Mouse (Mus musculus) kidney, embryonic 15.5 days (tissue): ENCODE data around the gene Pgls. TPM values are rescaled to one million over a fixed set of nuclear protein-coding genes. Genes with fewer than 3 reads are reported as not detected.

ENCODE experiments used
- ATAC-seq: fragments of 200-750 bp; cut with Nextera tagmentation; replicated peaks from 2 replicates; pipeline ENCODE4 v1.8.0; 2017; ENCODE audit warnings: moderate TSS enrichment; ENCODE audit not compliant: low FRiP score
- H3K27ac ChIP-seq: fragments of 300-500 bp; sonication (generic); 2 replicates; pipeline ENCODE4 v1.5.1; 2015; ENCODE audit warnings: mild to moderate bottlenecking, inconsistent platforms
- H3K27me3 ChIP-seq: fragments of 300-500 bp; sonication (generic); 2 replicates; pipeline ENCODE4 v1.6.1; 2015; ENCODE audit warnings: inconsistent platforms
- H3K36me3 ChIP-seq: fragments of 300-500 bp; sonication (generic); 2 replicates; pipeline ENCODE4 v1.6.1; 2015; ENCODE audit warnings: inconsistent platforms
- H3K4me1 ChIP-seq: fragments of 300-500 bp; sonication (generic); 2 replicates; pipeline ENCODE4 v1.6.1; 2015; ENCODE audit warnings: inconsistent platforms
- H3K4me2 ChIP-seq: fragments of 300-500 bp; sonication (generic); 2 replicates; pipeline ENCODE4 v1.6.1; 2015; ENCODE audit warnings: moderate library complexity, mild to moderate bottlenecking, inconsistent platforms
- H3K4me3 ChIP-seq: fragments of 300-500 bp; sonication (generic); replicated peaks from 2 replicates; pipeline ENCODE4 v1.5.1; 2015; ENCODE audit warnings: mild to moderate bottlenecking, inconsistent platforms
- H3K9ac ChIP-seq: fragments of 300-500 bp; sonication (generic); 2 replicates; pipeline ENCODE4 v1.6.1; 2015; ENCODE audit warnings: mild to moderate bottlenecking, inconsistent platforms
- H3K9me3 ChIP-seq: fragments of 300-500 bp; sonication (generic); replicated peaks from 2 replicates; pipeline ENCODE4 v1.6.1; 2016; ENCODE audit warnings: inconsistent platforms
- WGBS: fragments of 180-500 bp; shearing (Covaris S2); methylation state at CpG from one replicate; pipeline ENCODE4 v1.1.7; 2015; ENCODE audit warnings: mixed read lengths; 5-methylcytosine and 5-hydroxymethylcytosine counted together
- microRNA-seq: library from miRNA; unstranded; fragments of <30 nt; microRNA quantifications from one replicate; pipeline ENCODE4, GENCODE M21; 2016
- polyA plus RNA-seq: library from polyadenylated mRNA; unstranded; fragments of >200 nt; fragmentation: Nextera tagmentation; extraction: Ambion mirVana; gene quantifications from 2 replicates; pipeline ENCODE4 v1.2.1, GENCODE M21; 2015

Pgls gene
- polyA plus RNA-seq, 1 experiment from 2014 or later: 247 TPM

- 84% methylated on average over 6 of the region's 6 CpGs for WGBS
- peaks cover 52% of the 10 kb centered on the region for H3K27me3 ChIP-seq
- no peak overlapping the region for H3K27ac ChIP-seq
These were observed 38.8 kb downstream of the Pgls start for GRCm38 (mm10) chr8:71630761-71631160.

DNA sequence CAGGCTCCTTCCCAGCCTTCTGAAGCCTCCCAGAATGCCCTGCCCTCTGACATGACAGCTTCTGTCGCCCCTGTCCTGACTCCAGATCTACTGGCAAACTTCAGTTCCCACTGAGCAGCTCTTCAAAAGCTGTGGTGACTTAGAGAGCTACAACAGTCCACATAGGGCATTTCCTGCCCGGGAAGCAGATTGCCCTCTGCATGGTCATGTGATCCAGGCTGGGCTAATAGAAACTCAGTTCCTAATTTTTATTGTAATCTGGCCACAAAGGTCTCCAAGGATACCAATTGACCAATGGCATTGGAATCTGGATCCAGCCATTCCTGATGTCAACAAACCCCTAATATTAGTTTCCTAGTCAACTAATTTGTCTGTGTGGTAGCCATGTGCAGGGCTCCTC, 39.9 kb downstream of the Pgls start:
- H3K9me3 ChIP-seq: peaks cover 7% of the 10 kb centered on the region; the same call in 1 of the 2 replicates
- peaks cover 48% of the 10 kb centered on the region for H3K4me1 ChIP-seq
- ATAC-seq: no peak
- peaks cover 60% of the 10 kb centered on the region for H3K27me3 ChIP-seq
- H3K4me3 ChIP-seq: no peak overlapping the region
- no peaks in the 10 kb centered on the region for H3K36me3 ChIP-seq
- no peak overlapping the region for H3K9ac ChIP-seq
- H3K27ac ChIP-seq: no peak overlapping the region
- whole genome bisulfite sequencing: 63% methylated on average over 2 of the region's 2 CpGs
- H3K4me2 ChIP-seq: no peak overlapping the region

More at GRCm38 (mm10) chr8:71630761-71631160, 38.8 kb downstream of the Pgls start:
- Histone ChIP-seq H3K36me3 (peaks cover 11% of the 10 kb centered on the region; the same call in 1 of the 2 replicates), H3K4me3 (no peak overlapping the region), H3K9ac (no peak overlapping the region), H3K4me1 (peaks cover 48% of the 10 kb centered on the region), H3K4me2 (no peak overlapping the region), H3K9me3 (peaks cover 7% of the 10 kb centered on the region; the same call in 1 of the 2 replicates)
- no peak for ATAC-seq

DNA sequence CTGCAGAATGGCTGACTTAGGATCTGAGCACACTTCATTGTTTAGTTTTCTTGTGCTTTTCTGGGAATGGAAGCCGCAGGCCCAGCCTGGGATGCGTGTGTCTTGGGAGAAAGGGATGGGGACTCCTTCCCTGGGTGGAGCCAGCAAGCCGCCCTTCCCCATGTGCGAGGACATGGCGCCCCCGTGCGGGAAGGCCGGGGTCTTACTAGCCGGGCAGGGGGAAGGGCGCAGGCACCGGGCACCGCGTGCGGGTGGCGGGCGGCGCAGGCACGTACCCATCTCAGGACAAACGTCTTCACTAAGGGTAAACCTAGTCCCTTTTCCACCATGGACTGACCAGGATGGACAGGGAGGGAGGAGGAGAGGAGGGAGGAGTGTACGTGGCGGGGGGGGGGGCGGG, 41.2 kb downstream of the Pgls start:
- Histone ChIP-seq H3K4me2 (peak overlapping the region; percentile 56), H3K9me3 (peaks cover 7% of the 10 kb centered on the region; the same call in 1 of the 2 replicates), H3K27me3 (peaks cover 60% of the 10 kb centered on the region), H3K4me3 (no peak overlapping the region), H3K27ac (no peak overlapping the region), H3K4me1 (peaks cover 37% of the 10 kb centered on the region), H3K36me3 (no peaks in the 10 kb centered on the region), H3K9ac (no peak overlapping the region)
- WGBS: 16% methylated on average over 19 of the region's 22 CpGs
- no peak for ATAC-seq

DNA sequence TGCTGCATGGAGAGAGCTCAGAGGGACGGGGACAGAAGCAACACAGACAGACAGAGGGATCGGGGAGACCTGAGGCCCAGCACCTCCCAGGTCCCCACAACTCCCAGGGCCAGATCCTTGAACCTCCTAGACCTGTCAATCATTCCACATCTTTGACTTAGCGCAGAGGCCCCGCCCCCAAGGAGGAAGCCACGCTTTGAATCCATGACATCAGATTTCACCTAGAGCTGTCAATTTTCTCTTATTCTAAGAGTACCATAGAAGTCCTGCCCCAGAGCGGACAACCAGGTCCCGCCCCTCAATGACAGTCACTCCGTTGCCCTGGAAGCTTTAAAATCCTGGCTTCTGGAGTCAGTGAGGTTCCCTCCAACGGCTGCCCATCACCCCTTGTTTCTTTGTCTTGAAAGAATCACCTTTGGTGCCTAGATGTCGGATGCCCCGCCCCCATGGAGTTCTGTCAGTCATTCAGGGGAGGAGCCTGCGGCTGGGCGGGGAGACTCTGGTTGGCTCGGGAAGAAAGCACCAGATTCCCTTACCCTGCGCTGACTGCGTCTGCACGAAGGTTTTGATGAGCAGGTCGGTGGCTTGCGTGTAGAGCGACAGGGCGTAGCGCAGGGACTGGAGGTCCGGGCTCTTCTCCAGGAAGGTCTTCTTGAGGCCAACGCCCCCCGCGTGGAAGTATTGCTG, 42.1 kb downstream of the Pgls start:
- Histone ChIP-seq H3K27ac (no peak overlapping the region), H3K27me3 (peaks cover 60% of the 10 kb centered on the region), H3K9me3 (peaks cover 7% of the 10 kb centered on the region; the same call in 1 of the 2 replicates), H3K36me3 (no peaks in the 10 kb centered on the region), H3K4me1 (peaks cover 28% of the 10 kb centered on the region), H3K4me3 (peak overlapping the region; percentile 28), H3K9ac (no peak overlapping the region), H3K4me2 (peak overlapping the region; percentile 56)
- WGBS: 1% methylated on average over 26 of the region's 26 CpGs
- peak; percentile 34 for ATAC-seq

- no peak overlapping the region for H3K4me2 ChIP-seq
- peaks cover 17% of the 10 kb centered on the region for H3K4me1 ChIP-seq
- peaks cover 40% of the 10 kb centered on the region for H3K27me3 ChIP-seq
- H3K9ac ChIP-seq: no peak overlapping the region
- H3K36me3 ChIP-seq: no peaks in the 10 kb centered on the region
- ATAC-seq: no peak
- no peak overlapping the region for H3K4me3 ChIP-seq
- WGBS: 60% methylated on average over 8 of the region's 8 CpGs
- H3K27ac ChIP-seq: no peak overlapping the region
- H3K9me3 ChIP-seq: peaks cover 7% of the 10 kb centered on the region; the same call in 1 of the 2 replicates
These were observed 45.4 kb downstream of the Pgls start for GRCm38 (mm10) chr8:71637149-71638095.

DNA sequence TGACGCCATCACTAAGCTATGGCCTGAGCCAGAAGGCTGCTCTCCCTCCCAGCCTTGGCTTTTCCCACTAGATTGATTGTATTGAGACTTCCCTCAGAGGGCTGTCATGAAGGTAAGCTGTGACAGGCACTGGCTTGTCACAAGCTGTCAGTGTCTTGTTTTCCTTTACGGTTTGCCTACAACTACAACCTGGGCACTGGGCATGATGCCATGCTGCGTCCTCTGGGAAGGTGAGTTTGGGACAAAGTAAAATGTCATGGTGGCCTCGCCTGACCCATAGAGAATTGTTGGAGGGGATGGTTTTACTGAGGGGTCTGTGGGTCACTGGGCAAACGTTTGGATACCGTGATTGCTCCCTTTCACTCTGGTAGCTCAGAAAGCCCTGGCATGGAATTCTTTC, 46.3 kb downstream of the Pgls start:
- 79% methylated on average over 6 of the region's 6 CpGs for WGBS
- no peak for ATAC-seq
- peaks cover 31% of the 10 kb centered on the region for H3K27me3 ChIP-seq

DNA sequence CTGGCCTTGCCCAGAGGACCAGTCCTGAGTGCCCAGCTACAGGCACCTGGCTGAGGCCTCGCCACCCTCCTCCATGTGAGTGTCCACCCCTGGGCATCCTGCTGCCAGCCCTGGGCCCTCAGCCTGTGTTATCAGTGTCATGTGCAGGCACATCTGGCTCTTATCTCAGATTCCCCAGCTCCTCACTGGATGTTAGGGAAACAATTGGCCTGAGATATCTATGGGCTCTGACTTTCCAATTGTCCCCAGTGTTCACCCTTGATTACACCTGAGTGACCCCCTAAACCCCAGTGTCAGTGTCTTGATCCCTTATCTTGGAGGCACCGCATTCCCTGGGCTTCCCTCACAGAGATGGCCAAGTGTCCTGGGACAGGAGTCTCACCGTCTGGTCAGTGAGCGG, 47.3 kb downstream of the Pgls start:
- Histone ChIP-seq H3K9me3 (no peaks in the 10 kb centered on the region), H3K9ac (no peak overlapping the region), H3K4me2 (no peak overlapping the region), H3K36me3 (no peaks in the 10 kb centered on the region), H3K4me1 (peaks cover 5% of the 10 kb centered on the region), H3K4me3 (no peak overlapping the region), H3K27ac (no peak overlapping the region), H3K27me3 (peaks cover 22% of the 10 kb centered on the region)
- 85% methylated on average over 4 of the region's 4 CpGs for WGBS
- ATAC-seq: no peak

More for the DNA sequence above, 46.3 kb downstream of the Pgls start:
- Histone ChIP-seq H3K4me3 (no peak overlapping the region), H3K9me3 (no peaks in the 10 kb centered on the region), H3K36me3 (no peaks in the 10 kb centered on the region), H3K9ac (no peak overlapping the region), H3K4me1 (peaks cover 14% of the 10 kb centered on the region), H3K4me2 (no peak overlapping the region), H3K27ac (no peak overlapping the region)

- Histone ChIP-seq H3K27ac (peak overlapping the region; percentile 60), H3K36me3 (no peaks in the 10 kb centered on the region), H3K4me3 (no peak overlapping the region), H3K9ac (no peak overlapping the region), H3K27me3 (no peaks in the 10 kb centered on the region), H3K4me2 (no peak overlapping the region), H3K4me1 (peaks cover 6% of the 10 kb centered on the region; the same call in 1 of the 2 replicates), H3K9me3 (no peaks in the 10 kb centered on the region)
- WGBS: 83% methylated on average over 9 of the region's 9 CpGs
- ATAC-seq: no peak
These were observed 53.5 kb downstream of the Pgls start for GRCm38 (mm10) chr8:71645510-71645909.

Small RNAs within 50 kb of the gene (microRNA-seq; reads per million reads assigned to microRNA genes)
- not detected for gene Mir6769b

Other genes starting within 250 kb of the Pgls start
- 103 and 105 TPM in 2 replicates for gene Use1, start 225.3 kb upstream of the Pgls start, polyA plus RNA-seq
- gene Ocel1, start 220.9 kb upstream of the Pgls start, polyA plus RNA-seq: 6.6 and 7.1 TPM in 2 replicates
- gene Nr2f6, start 210.2 kb upstream of the Pgls start, polyA plus RNA-seq: 96.1 and 99.9 TPM in 2 replicates
- gene Ushbp1, start 196.4 kb upstream of the Pgls start, polyA plus RNA-seq: 19.1 and 22.3 TPM in 2 replicates
- gene Babam1, start 195.3 kb upstream of the Pgls start, polyA plus RNA-seq: 117 and 118 TPM in 2 replicates
- 46.7 and 57.1 TPM in 2 replicates for gene Ankle1, start 186.2 kb upstream of the Pgls start, polyA plus RNA-seq
- gene Abhd8, start 128.5 kb upstream of the Pgls start, polyA plus RNA-seq: 42.8 and 47.0 TPM in 2 replicates
- 178 and 198 TPM in 2 replicates for gene Mrpl34, start 127.2 kb upstream of the Pgls start, polyA plus RNA-seq
- 98.1 and 106 TPM in 2 replicates for gene Dda1, start 123.0 kb upstream of the Pgls start, polyA plus RNA-seq
- gene Ano8, start 106.2 kb upstream of the Pgls start, polyA plus RNA-seq: 1.4 and 2.0 TPM in 2 replicates
- 21.3 and 22.9 TPM in 2 replicates for gene Gtpbp3, start 104.1 kb upstream of the Pgls start, polyA plus RNA-seq
- gene Plvap, start 80.4 kb upstream of the Pgls start, polyA plus RNA-seq: 136 and 143 TPM in 2 replicates
- gene Ccdc194, start 66.5 kb upstream of the Pgls start, polyA plus RNA-seq: 0.52 and 1.2 TPM in 2 replicates
- gene Bst2, start 54.7 kb upstream of the Pgls start, polyA plus RNA-seq: 50.2 and 53.0 TPM in 2 replicates
- gene Mvb12a, start 49.3 kb upstream of the Pgls start, polyA plus RNA-seq: 98.3 and 99.8 TPM in 2 replicates
- gene Tmem221, start 33.3 kb upstream of the Pgls start, polyA plus RNA-seq: 10.6 and 12.8 TPM in 2 replicates
- gene Nxnl1, start 25.6 kb upstream of the Pgls start, polyA plus RNA-seq: 0.18 and 0.36 TPM in 2 replicates
- gene Slc27a1, start 23.3 kb upstream of the Pgls start, polyA plus RNA-seq: 44.5 and 45.3 TPM in 2 replicates
- gene Fam129c, start 5.5 kb downstream of the Pgls start, polyA plus RNA-seq: 4.7 and 5.6 TPM in 2 replicates
- gene Colgalt1, start 18.8 kb downstream of the Pgls start, polyA plus RNA-seq: 67.7 and 78.0 TPM in 2 replicates
- 0.80 and 1.2 TPM in 2 replicates for gene Unc13a, start 79.6 kb downstream of the Pgls start, polyA plus RNA-seq
- gene Jak3, start 84.1 kb downstream of the Pgls start, polyA plus RNA-seq: 6.3 and 7.2 TPM in 2 replicates
- 1.2 and 1.7 TPM in 2 replicates for gene Insl3, start 97.0 kb downstream of the Pgls start, polyA plus RNA-seq
- gene B3gnt3, start 109.6 kb downstream of the Pgls start, polyA plus RNA-seq: 2.8 and 3.9 TPM in 2 replicates
- 6.3 and 6.5 TPM in 2 replicates for gene Fcho1, start 133.5 kb downstream of the Pgls start, polyA plus RNA-seq